Mouse (Mus musculus) lung, adult 2 months (tissue): ENCODE measurements around the gene B4galnt3. TPM values are rescaled to one million over a fixed set of nuclear protein-coding genes. Genes with fewer than 3 reads are reported as not detected.

Source experiments
- DNase-seq: peaks from one replicate; pipeline ENCODE4 v3.0.0; 2022
- H3K4me1 ChIP-seq: fragments of 200-500 bp; 2 replicates; pipeline ENCODE4 v1.6.1; 2011; ENCODE audit warnings: low read length; ENCODE audit not compliant: control insufficient read depth, insufficient read depth
- H3K4me3 ChIP-seq: fragments of 200-500 bp; replicated peaks from 2 replicates; pipeline ENCODE3; 2011; ENCODE audit warnings: low read depth, mild to moderate bottlenecking, control low read depth, low read length; ENCODE audit errors: extremely low read depth
- CTCF ChIP-seq: fragments of 200-500 bp; IDR thresholded peaks from 2 replicates; pipeline ENCODE4 v1.5.1; 2011; ENCODE audit warnings: mild to moderate bottlenecking, low read length, control low read depth; ENCODE audit not compliant: insufficient read depth
- POLR2A ChIP-seq: fragments of 200-500 bp; IDR thresholded peaks from 2 replicates; pipeline ENCODE4 v1.6.1; 2011; ENCODE audit warnings: low read depth, mild to moderate bottlenecking, control low read depth, low read length, borderline replicate concordance; ENCODE audit errors: extremely low read depth
- WGBS: fragments of 180-500 bp; shearing (Covaris S2); methylation state at CpG from one replicate; pipeline ENCODE4 v1.1.7; 2018; 5-methylcytosine and 5-hydroxymethylcytosine counted together
- polyA plus RNA-seq: library from polyadenylated mRNA; depleted of rRNA; stranded (reverse); fragments of >200 nt; gene quantifications from 2 replicates; pipeline ENCODE4 v1.2.3, GENCODE M21; 2012

The B4galnt3 gene
- polyA plus RNA-seq, 1 experiment: 0.39 TPM

- TF ChIP-seq CTCF: no peak
- TF ChIP-seq POLR2A: no peak
- DNase-seq: no peak
- 86% methylated on average over 6 of the region's 6 CpGs for WGBS
- H3K4me3 ChIP-seq: no peak overlapping the region
- H3K4me1 ChIP-seq: no peaks in the 10 kb centered on the region
Measured at GRCm38 (mm10) chr6:120232885-120233284, 61.5 kb downstream of the B4galnt3 start.

- Histone ChIP-seq H3K4me3 (no peak overlapping the region), H3K4me1 (no peaks in the 10 kb centered on the region)
- 47% methylated on average over 1 of the region's 1 CpGs for WGBS
- no peak for DNase-seq
- TF ChIP-seq CTCF: no peak
- TF ChIP-seq POLR2A: no peak
Measured at GRCm38 (mm10) chr6:120230441-120230840, 63.9 kb downstream of the B4galnt3 start.

- no peaks in the 10 kb centered on the region for H3K4me1 ChIP-seq
- WGBS: 76% methylated on average over 7 of the region's 7 CpGs
- no peak for DNase-seq
- TF ChIP-seq CTCF (no peak), POLR2A (no peak)
- H3K4me3 ChIP-seq: no peak overlapping the region
Measured at GRCm38 (mm10) chr6:120229806-120230205, 64.6 kb downstream of the B4galnt3 start.

- Histone ChIP-seq H3K4me3 (no peak overlapping the region), H3K4me1 (no peaks in the 10 kb centered on the region)
- 84% methylated on average over 7 of the region's 7 CpGs for WGBS
- DNase-seq: no peak
- no peak for TF ChIP-seq POLR2A
- no peak for TF ChIP-seq CTCF
Measured at GRCm38 (mm10) chr6:120227068-120227467, 67.3 kb downstream of the B4galnt3 start.

GRCm38 (mm10) chr6:120225355-120225754, 69.0 kb downstream of the B4galnt3 start:
- DNase-seq: no peak
- 59% methylated on average over 6 of the region's 6 CpGs for WGBS
- H3K4me1 ChIP-seq: no peaks in the 10 kb centered on the region
- TF ChIP-seq POLR2A (no peak), CTCF (no peak)
- H3K4me3 ChIP-seq: no peak overlapping the region

GRCm38 (mm10) chr6:120222669-120223068, 71.7 kb downstream of the B4galnt3 start:
- 26% methylated on average over 6 of the region's 6 CpGs for WGBS
- H3K4me1 ChIP-seq: no peaks in the 10 kb centered on the region
- peak; percentile 55 for DNase-seq
- no peak overlapping the region for H3K4me3 ChIP-seq
- TF ChIP-seq CTCF (peak; percentile 66), POLR2A (no peak)

- TF ChIP-seq CTCF: no peak
- TF ChIP-seq POLR2A: no peak
- WGBS: 82% methylated on average over 2 of the region's 2 CpGs
- Histone ChIP-seq H3K4me3 (no peak overlapping the region), H3K4me1 (no peaks in the 10 kb centered on the region)
- no peak for DNase-seq
Measured at GRCm38 (mm10) chr6:120219281-120219680, 75.1 kb downstream of the B4galnt3 start.

- no peak for DNase-seq
- Histone ChIP-seq H3K4me3 (no peak overlapping the region), H3K4me1 (no peaks in the 10 kb centered on the region)
- 63% methylated on average over 1 of the region's 1 CpGs for WGBS
- TF ChIP-seq CTCF: no peak
- no peak for TF ChIP-seq POLR2A
Measured at GRCm38 (mm10) chr6:120216702-120217101, 77.7 kb downstream of the B4galnt3 start.

- H3K4me1 ChIP-seq: no peaks in the 10 kb centered on the region
- H3K4me3 ChIP-seq: no peak overlapping the region
- TF ChIP-seq POLR2A: no peak
- no peak for TF ChIP-seq CTCF
- DNase-seq: no peak
- 66% methylated on average over 6 of the region's 6 CpGs for WGBS
Measured at GRCm38 (mm10) chr6:120211536-120211935, 82.8 kb downstream of the B4galnt3 start.

GRCm38 (mm10) chr6:120206586-120206985, 87.8 kb downstream of the B4galnt3 start:
- WGBS: 68% methylated on average over 5 of the region's 5 CpGs
- Histone ChIP-seq H3K4me3 (no peak overlapping the region), H3K4me1 (no peaks in the 10 kb centered on the region)
- TF ChIP-seq POLR2A (no peak), CTCF (no peak)
- no peak for DNase-seq

- no peak for DNase-seq
- WGBS: 82% methylated on average over 8 of the region's 8 CpGs
- TF ChIP-seq POLR2A (no peak), CTCF (no peak)
- Histone ChIP-seq H3K4me3 (no peak overlapping the region), H3K4me1 (no peaks in the 10 kb centered on the region)
Measured at GRCm38 (mm10) chr6:120202406-120202805, 92.0 kb downstream of the B4galnt3 start.
